In the genomic region with DNA sequence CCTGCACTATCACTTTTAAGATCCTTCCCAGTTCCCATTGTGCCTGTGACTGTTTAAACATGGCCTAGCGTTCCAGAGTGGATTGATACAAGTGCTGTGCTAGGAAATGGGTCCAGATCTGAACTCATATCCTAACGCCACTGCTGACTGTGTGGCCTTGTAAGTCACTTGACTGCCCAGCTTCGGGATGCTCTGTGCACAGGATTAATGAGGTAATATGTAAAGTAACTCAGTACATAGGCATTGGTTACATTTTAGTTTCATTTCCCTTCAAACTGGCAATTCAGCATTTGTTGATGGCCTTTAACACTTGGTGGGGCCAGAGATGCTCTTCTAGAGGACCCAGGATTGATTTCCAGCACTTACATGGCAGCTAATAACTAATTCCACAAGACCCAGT, we compare ENCODE assay signal across 12 mouse cellular contexts. TPM values are rescaled to one million over a fixed set of nuclear protein-coding genes. Genes with fewer than 3 reads are reported as not detected.
"Had no signal": no experiment of that assay in that cellular context is flagged by ENCODE, and none has a peak within 500 bp of the region (broad histone marks: within the 10 kb centered on the region; RNA-seq: fewer than 3 reads in every experiment).

No protein-coding gene starts in this region.

- H3K27me3 ChIP-seq: limb, embryonic 12.5 days; liver, embryonic 12.5 days; lung, embryonic 15.5 days; neural tube, embryonic 15.5 days had no signal

- H3K4me2 ChIP-seq: limb, embryonic 12.5 days; liver, embryonic 12.5 days; lung, embryonic 15.5 days; neural tube, embryonic 15.5 days had no signal

- H3K4me3 ChIP-seq: limb, embryonic 12.5 days; liver, embryonic 12.5 days; lung, embryonic 15.5 days; midbrain, embryonic 10.5 days; neural tube, embryonic 15.5 days had no signal

- H3K9ac ChIP-seq: limb, embryonic 12.5 days; liver, embryonic 12.5 days; lung, embryonic 15.5 days; neural tube, embryonic 15.5 days had no signal

- DNase-seq: kidney, adult 8-10 months; kidney, postnatal 25 days; lung, postnatal 14 days; thymus, postnatal 4 days had no signal

- ATAC-seq: inflammation-experienced regulatory T-cells, adult 6 months; intestine, postnatal 0 days; liver, embryonic 12.5 days; midbrain, embryonic 16.5 days had no signal

- H3K27ac ChIP-seq: limb, embryonic 12.5 days; liver, embryonic 12.5 days; lung, embryonic 15.5 days; midbrain, embryonic 10.5 days; neural tube, embryonic 15.5 days had no signal

- H3K4me1 ChIP-seq: limb, embryonic 12.5 days; liver, embryonic 12.5 days; lung, embryonic 15.5 days; midbrain, embryonic 10.5 days; neural tube, embryonic 15.5 days had no signal

- H3K9me3 ChIP-seq: limb, embryonic 12.5 days; liver, embryonic 12.5 days; lung, embryonic 15.5 days; midbrain, embryonic 10.5 days; neural tube, embryonic 15.5 days had no signal

RNA-seq across cellular contexts. Expression of a gene that starts 52.6 kb away (rescaled TPM):
- polyA plus RNA-seq: inflammation-experienced regulatory T-cells, adult 6 months had no signal
